Mouse (Mus musculus) ES-E14 (cell line): ENCODE data around the gene Nab1.

Experiments used
- HCFC1 ChIP-seq: IDR thresholded peaks from 2 replicates; pipeline ENCODE4 v1.6.1; 2012; ENCODE audit warnings: low read length, inconsistent platforms, borderline replicate concordance; ENCODE audit not compliant: insufficient read depth
- MAFK ChIP-seq: IDR thresholded peaks from 2 replicates; pipeline ENCODE4 v1.6.1; 2014; ENCODE audit warnings: mild to moderate bottlenecking, low read depth, low read length, inconsistent platforms; ENCODE audit not compliant: insufficient read depth
- ZNF384 ChIP-seq: IDR thresholded peaks from 2 replicates; pipeline ENCODE4 v1.6.1; 2012; ENCODE audit warnings: low read depth, low read length, inconsistent platforms

DNA sequence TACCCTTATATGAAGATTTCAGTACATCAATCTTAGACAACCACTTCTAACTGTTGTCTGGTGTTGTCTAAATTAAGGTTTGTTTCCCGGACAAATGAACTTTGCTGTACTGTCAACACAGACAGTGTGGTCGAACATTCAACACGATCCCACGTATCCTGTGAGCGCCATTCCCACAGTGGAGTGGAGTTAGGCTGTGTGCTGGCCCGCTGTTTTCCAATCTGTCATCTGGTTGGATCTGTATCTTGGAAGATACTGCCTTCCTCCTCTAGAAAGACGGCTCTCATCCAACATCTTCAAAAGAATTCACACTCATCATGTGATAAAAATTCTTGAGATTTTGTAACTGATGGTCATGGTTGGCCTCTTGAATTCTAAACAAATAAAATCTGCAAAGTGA, 19.7 kb upstream of the Nab1 start:
- TF ChIP-seq MAFK (no peak), HCFC1 (no peak), ZNF384 (no peak)
